Mouse (Mus musculus) layer of hippocampus, adult 8-10 months (tissue): ENCODE data around the gene Fxyd6. TPM values are rescaled to one million over a fixed set of nuclear protein-coding genes. Genes with fewer than 3 reads are reported as not detected.

Experiments
- DNase-seq, 2 experiments: peaks; one replicate each; pipeline ENCODE4 v3.0.0; 2022; ENCODE audit warnings: low spot score in 2 of 2
- total RNA-seq, 4 experiments: library from RNA; stranded (reverse); gene quantifications; 2 replicates each; pipeline ENCODE4 v1.2.4; 2022

Gene Fxyd6
- total RNA-seq: 10 to 100 TPM; 87.3 to 98.5 (median 93.0) TPM

DNA sequence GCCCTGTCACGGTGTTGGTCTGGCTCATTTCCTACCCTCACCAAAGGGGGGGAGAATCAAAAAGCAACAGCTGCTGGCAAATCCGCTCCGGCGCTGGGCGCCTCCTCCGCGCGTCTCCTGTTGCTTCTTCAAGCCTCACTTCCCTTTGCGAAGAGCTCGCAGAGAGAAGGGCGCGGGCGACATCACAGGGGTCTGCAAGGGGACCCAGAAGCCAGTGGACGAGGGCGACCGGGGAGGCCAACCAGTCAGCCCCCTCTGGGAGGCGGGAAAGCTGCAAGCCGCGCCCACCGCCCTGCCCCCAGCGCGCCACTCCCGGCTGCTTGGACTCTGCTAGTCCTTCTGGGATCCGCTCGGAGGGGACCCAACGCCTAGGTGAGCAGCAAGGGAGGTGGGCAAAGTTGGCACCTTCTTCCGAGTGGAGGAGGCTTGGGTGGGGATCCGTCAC lies at the start of gene Fxyd6:
Gene Fxyd6 (plus strand): TSS at position 69 of the 445 bp plus-strand sequence.
- peak in 1 of 2 experiments; percentile 22 for DNase-seq

- no peak for DNase-seq
These were observed 48.5 kb upstream of the Fxyd6 start for GRCm38 (mm10) chr9:45321465-45321864.

DNA sequence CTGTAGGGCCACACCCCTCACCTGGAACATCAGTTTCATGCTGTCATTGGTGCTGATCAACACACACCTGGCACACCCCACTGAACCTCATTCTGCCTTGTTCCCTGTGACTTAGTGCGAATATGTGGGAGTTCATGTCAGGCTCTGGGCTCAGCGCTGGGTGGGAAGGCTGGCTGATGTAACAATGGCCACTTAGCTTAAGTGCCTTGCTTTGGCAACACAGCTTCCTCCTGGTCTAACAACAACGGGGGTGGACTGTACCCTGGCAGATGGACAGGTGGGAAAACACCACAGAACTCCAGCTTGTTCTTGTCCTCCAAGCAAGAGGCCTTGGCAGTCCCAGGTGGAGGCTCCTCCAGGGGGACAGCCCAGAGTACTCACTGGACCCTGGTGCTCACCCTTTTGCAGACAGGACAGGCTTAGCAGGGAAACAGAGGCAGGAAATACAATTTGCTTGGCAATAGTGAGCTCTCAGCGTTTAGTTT lies 48.0 kb upstream of the Fxyd6 start:
- DNase-seq: no peak

DNA sequence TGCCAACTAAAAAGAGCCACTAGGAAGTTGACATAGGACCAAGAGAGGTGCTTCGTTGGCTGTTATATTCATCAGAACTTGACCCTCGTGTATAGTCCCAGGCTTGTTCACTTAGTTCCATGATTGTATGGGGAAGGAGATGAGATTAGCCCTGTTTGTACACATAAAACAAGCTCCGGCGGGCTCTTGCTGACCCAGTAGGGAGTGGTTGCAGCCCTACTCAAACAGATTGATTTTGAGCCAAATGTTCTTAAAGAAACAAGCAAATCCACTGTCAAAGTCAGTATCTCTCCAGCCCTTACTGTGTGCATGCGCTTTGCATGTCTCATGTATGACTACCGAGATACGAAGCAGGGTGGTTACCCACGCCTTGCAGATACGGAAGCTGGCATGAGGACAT lies 43.6 kb upstream of the Fxyd6 start:
- no peak for DNase-seq

GRCm38 (mm10) chr9:45328263-45328662 lies 41.7 kb upstream of the Fxyd6 start:
- DNase-seq: no peak

DNA sequence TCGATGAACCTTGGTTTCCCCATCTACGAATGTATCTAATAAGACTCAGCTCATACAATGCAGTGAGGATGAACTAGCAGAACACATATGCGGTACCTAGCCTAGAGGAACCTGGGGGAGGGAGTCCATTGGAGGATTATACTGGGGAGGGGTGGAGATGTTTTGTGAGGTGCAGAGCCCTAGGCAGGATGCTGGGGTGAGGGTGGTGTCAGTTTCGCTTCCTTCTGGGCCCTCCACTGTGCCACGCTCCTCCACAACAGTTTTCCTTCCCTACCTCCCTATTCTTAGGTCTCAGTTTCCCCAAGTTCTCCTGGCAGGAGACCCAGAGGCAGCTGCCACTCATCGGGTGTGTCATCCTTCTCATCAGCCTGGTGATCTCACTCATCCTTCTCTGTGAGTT lies 40.4 kb upstream of the Fxyd6 start:
- DNase-seq: no peak

DNA sequence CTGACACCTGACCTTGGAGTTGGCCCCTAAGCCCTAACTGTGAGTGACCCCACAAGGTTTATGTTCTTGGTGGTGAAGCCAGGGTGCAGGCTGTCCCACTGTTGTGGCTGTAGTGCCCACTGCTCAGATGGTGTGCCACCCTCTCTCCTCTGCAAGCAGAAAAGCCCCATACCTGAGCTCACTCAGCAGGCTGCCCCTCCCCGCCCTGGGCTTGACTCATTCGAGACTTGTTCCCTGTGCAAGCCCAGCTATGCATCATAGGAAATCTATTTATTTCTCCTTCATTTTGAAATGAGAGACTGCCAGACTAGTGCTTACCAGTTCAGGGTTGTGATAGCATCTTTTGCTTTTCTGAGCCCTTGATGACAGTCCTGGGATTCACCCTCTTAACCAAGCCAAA lies 32.6 kb upstream of the Fxyd6 start:
- no peak for DNase-seq

- DNase-seq: no peak
These were observed 26.9 kb upstream of the Fxyd6 start for GRCm38 (mm10) chr9:45343066-45343465.

DNA sequence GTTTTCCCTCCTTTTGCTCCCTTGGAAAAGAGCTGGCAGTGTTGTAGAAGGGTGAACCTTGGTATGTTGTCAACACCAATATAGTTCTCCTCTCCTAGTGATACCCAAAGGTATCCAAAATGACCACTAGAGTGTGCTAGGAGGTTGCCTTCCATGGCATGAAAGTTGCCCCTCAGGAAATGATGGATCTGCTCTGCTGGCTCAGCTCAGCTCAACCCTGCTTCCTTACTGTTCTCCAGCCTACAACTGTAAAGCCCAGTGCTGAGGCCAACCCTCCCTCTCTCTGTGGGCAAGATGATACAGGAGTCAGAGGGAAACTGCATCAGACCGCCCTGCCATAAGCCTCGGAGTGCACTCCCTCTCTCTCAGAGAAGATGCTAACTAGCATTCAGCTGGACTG lies 24.5 kb upstream of the Fxyd6 start:
- no peak for DNase-seq

DNA sequence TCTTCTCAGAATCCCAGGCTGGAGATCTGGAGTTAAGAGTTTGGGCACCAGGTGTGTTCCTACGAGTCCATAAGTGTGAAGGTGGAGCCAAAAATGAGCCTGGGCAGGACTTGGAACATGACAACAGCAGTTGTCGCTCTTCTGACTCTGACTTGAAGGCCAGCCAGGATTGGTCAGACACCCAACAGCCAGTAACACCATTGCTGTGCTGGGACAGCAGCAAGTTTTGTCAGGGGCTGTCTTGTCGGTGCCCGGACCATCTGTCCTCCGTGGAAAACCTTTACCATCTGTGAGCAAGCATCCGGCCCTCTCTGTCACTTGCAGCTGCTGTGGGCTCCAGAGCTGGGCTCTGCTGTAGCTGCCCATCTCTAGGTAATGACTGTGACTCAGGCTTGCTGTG lies 23.7 kb upstream of the Fxyd6 start:
- DNase-seq: no peak

DNA sequence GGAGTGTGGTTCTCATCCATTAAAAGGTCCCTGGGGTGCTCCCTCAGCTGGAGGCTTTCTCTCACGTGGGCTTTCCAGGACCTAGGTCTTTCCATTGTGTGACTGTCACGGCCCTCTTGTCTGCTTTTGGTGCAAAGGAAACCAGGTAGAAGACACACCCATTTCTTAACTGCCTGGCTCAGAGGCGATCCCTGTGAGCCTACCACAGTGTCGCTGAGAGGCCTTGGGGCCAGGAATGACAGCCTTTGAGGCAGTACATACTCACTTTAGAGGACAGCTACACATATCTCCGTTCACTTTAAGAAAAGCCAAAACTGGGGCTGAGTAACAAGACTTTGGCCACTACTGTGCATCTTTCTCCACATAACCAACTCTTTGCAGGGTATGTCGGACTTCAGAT lies 21.4 kb upstream of the Fxyd6 start:
- no peak for DNase-seq

DNA sequence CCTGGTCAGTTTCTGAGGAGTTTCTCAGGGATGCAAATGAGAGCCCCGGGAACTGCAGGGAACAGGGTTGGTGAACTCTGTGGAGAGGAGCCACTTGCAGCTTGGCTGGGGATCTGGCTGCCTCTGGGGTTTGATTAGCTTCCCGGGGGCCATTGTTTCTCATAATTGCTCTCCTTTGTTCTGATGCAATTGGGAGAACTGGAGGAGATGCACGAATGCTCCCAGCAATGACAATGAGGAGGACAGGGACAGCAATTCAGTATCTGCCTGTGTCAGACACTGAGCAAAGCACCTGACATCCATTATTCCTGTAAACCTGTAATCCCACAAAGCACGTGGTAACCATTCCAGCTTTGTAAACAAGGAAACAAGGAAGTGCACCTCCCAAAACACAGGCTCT lies 20.8 kb upstream of the Fxyd6 start:
- no peak for DNase-seq

DNA sequence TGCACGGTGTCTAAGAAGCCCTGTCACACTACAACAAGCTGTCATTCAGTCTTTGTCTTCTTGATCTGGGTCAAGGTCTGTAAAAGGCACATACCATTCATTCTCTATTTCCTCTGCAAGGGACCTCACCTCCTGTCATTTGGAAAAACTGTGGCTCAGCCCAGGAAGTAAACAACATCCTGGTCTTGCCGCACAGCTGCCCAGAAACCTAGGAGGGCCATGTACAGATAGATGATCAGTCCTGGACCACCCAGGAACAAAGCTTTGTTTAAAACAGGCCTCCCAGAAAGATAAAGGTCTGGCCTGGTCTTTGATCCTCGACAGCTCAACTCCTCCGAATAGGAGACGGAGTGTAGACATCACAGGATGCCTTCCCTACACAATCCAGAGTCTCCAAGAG lies 20.1 kb upstream of the Fxyd6 start:
- no peak for DNase-seq

DNA sequence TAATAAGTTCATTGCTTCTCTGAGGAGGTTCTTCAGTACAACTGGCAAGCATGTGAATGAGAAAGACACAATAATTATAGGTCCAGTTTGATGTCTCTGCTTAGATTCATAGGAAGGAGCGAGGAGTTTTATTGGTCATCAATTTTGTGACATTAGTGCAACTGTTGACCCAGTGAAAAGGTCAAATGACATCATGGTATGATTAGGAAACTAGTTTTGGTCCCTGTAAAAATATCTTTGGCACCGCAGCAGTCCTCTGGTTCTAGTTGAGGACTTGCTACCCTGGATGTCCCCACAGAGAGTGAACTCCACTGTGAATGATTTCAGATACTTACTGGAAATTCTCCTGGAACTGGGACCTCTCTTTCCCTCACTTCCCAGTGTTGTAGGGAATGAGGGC lies 14.8 kb upstream of the Fxyd6 start:
- no peak for DNase-seq

- no peak for DNase-seq
These were observed 11.6 kb upstream of the Fxyd6 start for GRCm38 (mm10) chr9:45358356-45358755.

GRCm38 (mm10) chr9:45362051-45362461 lies 7.9 kb upstream of the Fxyd6 start:
- DNase-seq: no peak

DNA sequence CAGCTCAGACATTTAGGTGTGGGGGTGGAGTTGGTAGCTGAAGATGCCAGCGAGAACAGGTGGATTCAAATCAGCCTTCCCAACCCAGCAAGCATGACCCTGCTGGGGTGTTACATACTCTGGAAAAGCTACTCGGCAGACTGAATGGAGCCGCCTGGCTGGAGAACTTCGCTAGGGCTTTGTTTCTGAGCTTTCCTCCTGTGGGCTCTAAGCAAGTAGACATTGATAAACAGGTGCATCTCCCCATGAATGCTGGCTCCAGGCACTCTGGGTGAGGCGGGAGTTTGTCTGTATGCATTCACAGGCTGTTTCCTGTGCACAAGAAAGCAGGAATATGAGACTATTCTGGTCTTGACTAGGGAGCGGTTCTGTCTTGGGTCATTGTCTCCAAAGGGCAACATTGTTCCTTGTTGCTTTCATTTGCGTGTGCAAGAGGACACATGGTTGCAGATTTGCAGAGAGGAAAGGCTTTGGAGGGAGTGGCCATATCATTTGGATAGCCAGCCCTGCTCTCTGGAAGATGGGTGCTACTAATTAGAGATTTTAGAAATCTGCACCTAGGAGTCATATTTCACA lies 6.3 kb upstream of the Fxyd6 start:
- no peak for DNase-seq

DNA sequence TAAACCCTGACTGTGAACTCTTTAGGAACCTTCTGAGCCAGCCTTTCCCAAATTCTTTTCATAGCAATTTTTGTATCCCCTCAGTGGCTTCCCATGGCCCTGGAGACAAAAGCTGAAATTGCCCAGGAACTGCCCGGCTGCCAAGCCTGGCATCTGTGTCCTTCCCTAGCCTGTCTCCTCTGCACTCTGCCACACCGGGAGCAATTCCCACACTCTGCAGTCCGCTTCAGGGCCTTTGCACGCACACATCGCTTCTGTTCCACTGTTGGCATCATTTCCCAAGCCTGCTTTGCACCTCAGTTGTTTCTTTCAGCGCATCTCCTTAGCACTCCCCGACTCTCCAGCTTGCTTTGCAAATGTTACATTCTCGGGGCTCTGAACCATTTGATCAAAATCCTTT lies 2.3 kb upstream of the Fxyd6 start:
- no peak for DNase-seq

GRCm38 (mm10) chr9:45368341-45368901 lies 1.6 kb upstream of the Fxyd6 start:
- DNase-seq: no peak

DNA sequence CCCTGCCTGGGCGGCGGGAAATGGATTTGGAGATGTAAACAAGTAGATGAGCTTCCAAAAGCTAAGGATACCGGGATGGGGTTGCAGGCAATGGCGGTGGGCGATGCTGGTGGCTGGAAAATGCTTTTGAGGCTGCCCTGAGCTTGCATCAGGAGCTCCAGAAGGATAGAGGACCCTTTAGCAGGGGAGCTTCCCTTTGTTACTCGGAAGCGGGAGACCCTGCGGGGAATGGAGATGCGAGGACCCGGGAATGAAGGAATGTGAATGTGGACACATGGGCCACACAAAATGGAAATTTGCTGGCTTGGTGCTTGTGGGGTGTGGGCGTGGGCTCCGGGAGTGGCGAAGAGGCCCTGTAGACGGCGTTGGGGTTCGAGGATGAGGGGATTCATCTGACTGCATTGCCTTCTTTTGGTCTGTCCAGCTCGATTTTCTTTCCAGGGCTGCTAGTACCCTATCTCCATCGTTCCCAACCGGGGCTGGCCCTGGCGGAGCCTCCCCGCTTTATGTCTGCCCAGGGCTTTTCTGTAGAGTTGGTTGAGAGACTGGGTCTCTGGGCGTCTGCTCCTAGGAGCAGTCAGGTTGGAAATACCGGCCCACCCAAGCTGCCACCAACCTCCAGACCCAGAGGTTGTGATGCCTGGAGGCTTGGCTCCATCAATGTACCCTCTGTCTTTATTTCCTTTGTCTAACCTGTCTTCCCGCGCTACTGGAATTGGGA lies 791 bp downstream of the Fxyd6 start:
- no peak for DNase-seq

DNA sequence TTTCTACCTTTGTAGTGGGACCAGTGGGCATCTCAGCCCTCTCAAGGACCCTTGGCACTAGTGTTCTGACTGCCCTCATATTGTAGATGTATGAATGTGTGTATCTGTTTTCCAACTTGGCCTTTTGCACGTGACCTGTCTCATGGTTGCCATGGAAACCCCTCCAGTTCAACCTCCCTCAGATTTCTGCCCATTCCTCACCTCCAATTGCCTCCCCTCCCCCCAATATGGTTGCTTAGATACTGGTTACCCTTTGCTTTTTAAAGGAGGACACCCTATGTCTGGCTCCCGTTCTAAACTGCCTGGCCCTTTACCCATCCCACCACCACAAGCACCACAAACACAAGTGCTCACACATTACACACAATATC lies 1.3 kb downstream of the Fxyd6 start:
- DNase-seq: no peak

GRCm38 (mm10) chr9:45373896-45374295 lies 3.9 kb downstream of the Fxyd6 start:
- DNase-seq: no peak

GRCm38 (mm10) chr9:45374988-45375502 lies 5.1 kb downstream of the Fxyd6 start:
- DNase-seq: no peak
